Mouse (Mus musculus) heart, postnatal 0 days (tissue): Measurements from ENCODE around the gene Dek. TPM values are rescaled to one million over a fixed set of nuclear protein-coding genes. Genes with fewer than 3 reads are reported as not detected.
A peak's percentile ranks its signal among the peaks of the same experiment; 100 is the strongest.

Experiments
- ATAC-seq: fragments of 200-750 bp; cut with Nextera tagmentation; 2 replicates; pipeline ENCODE4 v1.8.0; 2017; ENCODE audit warnings: low read depth, moderate number of reproducible peaks, moderate library complexity; ENCODE audit not compliant: insufficient read depth
- DNase-seq: peaks from one replicate; pipeline ENCODE4 v3.0.0-alpha.2; 2016; ENCODE audit warnings: low spot score
- H3K27ac ChIP-seq: fragments of 300-500 bp; sonication (generic); 2 replicates; pipeline ENCODE4 v1.5.1; 2014; ENCODE audit warnings: low read depth, mild to moderate bottlenecking
- H3K27me3 ChIP-seq: fragments of 300-500 bp; sonication (generic); 2 replicates; pipeline ENCODE4 v1.6.1; 2014; ENCODE audit warnings: low read length, mixed read lengths; ENCODE audit not compliant: control insufficient read depth, insufficient read depth
- H3K36me3 ChIP-seq: fragments of 300-500 bp; sonication (generic); replicated peaks from 2 replicates; pipeline ENCODE4 v1.6.1; 2014; ENCODE audit warnings: low read length, mixed read lengths; ENCODE audit not compliant: control insufficient read depth, insufficient read depth
- H3K4me1 ChIP-seq: fragments of 300-500 bp; sonication (generic); 2 replicates; pipeline ENCODE4 v1.6.1; 2014; ENCODE audit warnings: antibody characterized with exemption; ENCODE audit not compliant: control insufficient read depth, insufficient read depth
- H3K4me2 ChIP-seq: fragments of 300-500 bp; sonication (generic); 2 replicates; pipeline ENCODE4 v1.6.1; 2014; ENCODE audit warnings: low read depth, mild to moderate bottlenecking, low read length, moderate library complexity
- H3K4me3 ChIP-seq: fragments of 300-500 bp; sonication (generic); 2 replicates; pipeline ENCODE4 v1.5.1; 2014; ENCODE audit warnings: low read depth, low read length
- H3K9ac ChIP-seq: fragments of 300-500 bp; sonication (generic); replicated peaks from 2 replicates; pipeline ENCODE4 v1.6.1; 2014; ENCODE audit warnings: low read depth, low read length, mixed read lengths
- H3K9me3 ChIP-seq: fragments of 300-500 bp; sonication (generic); replicated peaks from 2 replicates; pipeline ENCODE4 v1.6.1; 2016; ENCODE audit warnings: low read length; ENCODE audit not compliant: control insufficient read depth
- CTCF ChIP-seq: IDR thresholded peaks from 2 replicates; pipeline ENCODE4 v1.5.1; 2016; ENCODE audit warnings: antibody characterized with exemption, control low read depth, low read depth
- EP300 ChIP-seq: IDR thresholded peaks from 2 replicates; pipeline ENCODE4 v1.6.1; 2016; ENCODE audit warnings: antibody characterized with exemption, low read depth
- WGBS: fragments of 180-500 bp; shearing (Covaris S2); extraction: QIAGEN DNeasy Blood & Tissue Kit; methylation state at CpG from one replicate; pipeline ENCODE4 v1.1.7; 2014; 5-methylcytosine and 5-hydroxymethylcytosine counted together
- polyA plus RNA-seq: library from polyadenylated mRNA; unstranded; fragments of >200 nt; fragmentation: Nextera tagmentation; extraction: Ambion mirVana; gene quantifications from 2 replicates; pipeline ENCODE4 v1.2.1, GENCODE M21; 2015
- total RNA-seq: library from RNA; depleted of rRNA; stranded (reverse); fragments of >200 nt; gene quantifications from 2 replicates; pipeline ENCODE4 v1.2.3, GENCODE M21; 2014; ENCODE audit warnings: low replicate concordance

Gene Dek
- total and polyA plus RNA-seq, 2 experiments from 2014 or later, result 59.2 to 87.4 TPM

DNA sequence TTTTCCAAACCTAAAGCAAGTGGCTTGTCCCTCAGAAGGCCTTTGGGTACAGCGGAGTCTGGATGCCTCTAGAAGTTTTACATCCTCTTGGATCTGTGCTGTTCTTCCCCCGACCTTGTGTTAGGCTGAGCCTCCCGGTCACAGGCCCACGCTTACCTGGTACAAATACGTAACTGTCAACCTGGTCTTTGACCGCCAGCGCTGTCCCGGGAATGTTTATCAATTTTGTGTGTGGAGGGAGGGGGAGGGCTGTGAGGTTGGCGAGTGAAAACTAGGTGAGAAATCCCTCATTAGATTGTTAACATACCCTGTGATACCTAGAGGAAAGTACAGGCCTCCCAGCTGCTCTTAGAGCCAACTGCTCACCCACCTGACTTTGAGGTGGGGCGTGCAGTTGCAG is 44.0 kb upstream of the Dek start:
- DNase-seq, result no peak
- Histone ChIP-seq H3K36me3 (no peaks in the 10 kb centered on the region), H3K27me3 (no peaks in the 10 kb centered on the region), H3K4me1 (peaks cover 3% of the 10 kb centered on the region; the same call in 1 of the 2 replicates), H3K4me3 (no peak overlapping the region), H3K27ac (no peak overlapping the region), H3K4me2 (no peak overlapping the region), H3K9ac (no peak overlapping the region), H3K9me3 (no peaks in the 10 kb centered on the region)
- TF ChIP-seq EP300, result no peak
- no peak for TF ChIP-seq CTCF
- WGBS, result 87% methylated on average over 10 of the region's 10 CpGs
- no peak for ATAC-seq

DNA sequence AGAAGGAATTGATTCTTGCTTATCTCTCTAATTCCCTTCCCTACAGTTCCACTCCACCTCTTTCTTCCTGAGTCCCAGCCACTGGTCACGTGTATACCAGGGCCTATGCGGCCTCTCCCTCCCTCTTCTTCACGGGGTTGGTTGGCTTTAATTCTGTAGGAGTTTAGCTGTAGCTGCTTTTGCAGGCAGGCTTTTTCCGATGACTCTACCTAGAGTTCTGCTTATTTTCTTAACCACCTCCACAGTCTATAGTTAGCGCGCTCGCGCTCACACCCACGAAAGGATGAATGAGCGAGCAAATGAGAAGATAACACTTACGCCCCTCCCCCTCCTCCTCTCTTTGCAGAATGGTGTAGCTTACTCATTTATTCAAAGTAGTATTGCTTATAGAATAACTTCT is 42.6 kb upstream of the Dek start:
- peak; percentile 77 for DNase-seq
- ATAC-seq, result peak; percentile 73; the same call in 1 of the 2 replicates
- H3K4me3 ChIP-seq, result peak overlapping the region; percentile 35
- no peaks in the 10 kb centered on the region for H3K9me3 ChIP-seq
- H3K27ac ChIP-seq, result peak overlapping the region; percentile 75
- WGBS, result 13% methylated on average over 11 of the region's 11 CpGs
- no peaks in the 10 kb centered on the region for H3K27me3 ChIP-seq
- H3K4me2 ChIP-seq, result peak overlapping the region; percentile 60
- TF ChIP-seq EP300 (no peak), CTCF (no peak)
- H3K4me1 ChIP-seq, result peaks cover 7% of the 10 kb centered on the region; the same call in 1 of the 2 replicates
- H3K36me3 ChIP-seq, result no peaks in the 10 kb centered on the region
- H3K9ac ChIP-seq, result peak overlapping the region; percentile 36; the same call in 1 of the 2 replicates

DNA sequence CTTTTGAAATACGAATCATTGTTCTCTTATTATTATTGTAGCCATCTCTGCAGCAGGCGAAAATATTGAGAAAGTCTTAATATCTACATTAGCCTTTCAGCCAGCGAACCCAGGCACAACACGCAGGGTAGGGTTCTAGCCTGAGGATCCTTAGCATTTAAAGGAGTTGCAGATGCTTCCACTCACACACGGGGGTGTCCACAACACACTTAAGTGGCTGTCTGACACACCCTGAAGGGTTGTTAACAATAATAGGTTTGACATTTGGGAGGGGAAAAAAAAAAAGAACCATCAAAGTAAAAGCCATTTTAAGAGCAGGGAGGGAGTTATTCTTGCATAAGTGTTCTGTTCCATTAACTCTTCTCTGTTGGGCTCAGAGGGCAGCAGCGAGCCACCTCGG is 40.4 kb upstream of the Dek start:
- no peak overlapping the region for H3K4me3 ChIP-seq
- no peaks in the 10 kb centered on the region for H3K27me3 ChIP-seq
- peaks cover 9% of the 10 kb centered on the region; the same call in 1 of the 2 replicates for H3K4me1 ChIP-seq
- peak overlapping the region; percentile 6; the same call in 1 of the 2 replicates for H3K4me2 ChIP-seq
- TF ChIP-seq CTCF (no peak), EP300 (no peak)
- no peaks in the 10 kb centered on the region for H3K36me3 ChIP-seq
- ATAC-seq (no peak), DNase-seq (no peak)
- WGBS, result 30% methylated on average over 7 of the region's 7 CpGs
- H3K27ac ChIP-seq, result peak overlapping the region; percentile 74
- H3K9ac ChIP-seq, result no peak overlapping the region
- H3K9me3 ChIP-seq, result no peaks in the 10 kb centered on the region

GRCm38 (mm10) chr13:47145939-47146338 is 39.9 kb upstream of the Dek start:
- Histone ChIP-seq H3K4me2 (peak overlapping the region; percentile 22; the same call in 1 of the 2 replicates), H3K4me1 (peaks cover 9% of the 10 kb centered on the region; the same call in 1 of the 2 replicates), H3K27me3 (no peaks in the 10 kb centered on the region), H3K27ac (peak overlapping the region; percentile 74), H3K9me3 (no peaks in the 10 kb centered on the region), H3K9ac (no peak overlapping the region), H3K36me3 (no peaks in the 10 kb centered on the region), H3K4me3 (no peak overlapping the region)
- peak; percentile 47; the same call in 1 of the 2 replicates for ATAC-seq
- no peak for TF ChIP-seq EP300
- no peak for TF ChIP-seq CTCF
- DNase-seq, result no peak
- WGBS, result 30% methylated on average over 9 of the region's 9 CpGs

GRCm38 (mm10) chr13:47142764-47143163 is 36.8 kb upstream of the Dek start:
- Histone ChIP-seq H3K9me3 (0 out of 2 replicates have a peak, but pooled peaks cover 10% of the 10 kb centered on the region), H3K27ac (peak overlapping the region; percentile 78), H3K4me1 (peaks cover 7% of the 10 kb centered on the region; the same call in 1 of the 2 replicates), H3K9ac (no peak overlapping the region), H3K4me2 (no peak overlapping the region), H3K4me3 (no peak overlapping the region), H3K27me3 (no peaks in the 10 kb centered on the region), H3K36me3 (peaks cover 6% of the 10 kb centered on the region)
- 32% methylated on average over 6 of the region's 6 CpGs for WGBS
- ATAC-seq (peak; percentile 63), DNase-seq (peak; percentile 66)
- TF ChIP-seq EP300, result no peak
- TF ChIP-seq CTCF, result no peak

- ATAC-seq (no peak), DNase-seq (no peak)
- H3K9me3 ChIP-seq, result 0 out of 2 replicates have a peak, but pooled peaks cover 10% of the 10 kb centered on the region
- TF ChIP-seq EP300 (no peak), CTCF (no peak)
- no peaks in the 10 kb centered on the region for H3K4me1 ChIP-seq
- no peak overlapping the region for H3K4me2 ChIP-seq
- H3K4me3 ChIP-seq, result no peak overlapping the region
- WGBS, result 85% methylated on average over 7 of the region's 7 CpGs
- H3K9ac ChIP-seq, result no peak overlapping the region
- no peaks in the 10 kb centered on the region for H3K27me3 ChIP-seq
- no peak overlapping the region for H3K27ac ChIP-seq
- H3K36me3 ChIP-seq, result peaks cover 6% of the 10 kb centered on the region
Measured at GRCm38 (mm10) chr13:47135741-47136140, 29.7 kb upstream of the Dek start.
